Mouse (Mus musculus): ENCODE results near the gene Kif27. TPM values are rescaled to one million over a fixed set of nuclear protein-coding genes. Genes with fewer than 3 reads are reported as not detected.

Gene Kif27
- total RNA-seq, 1 experiment, result 0.18 TPM

GRCm38 (mm10) chr13:58309499-58309898 lies 49.4 kb downstream of the Kif27 start:
- TF ChIP-seq HCFC1 (IDR thresholded peaks at IDR 0.05; ENCODE audit: borderline replicate concordance, insufficient read depth, low read length) (no peak), CHD2 (IDR thresholded peaks at IDR 0.05; ENCODE audit: low read depth, low read length) (no peak), ZC3H11A (IDR thresholded peaks at IDR 0.05; ENCODE audit: borderline replicate concordance, low read depth, low read length) (no peak), ZNF384 (IDR thresholded peaks at IDR 0.05; ENCODE audit: low read depth, low read length) (no peak), MAFK (IDR thresholded peaks at IDR 0.05; ENCODE audit: insufficient read depth, low read depth, low read length) (no peak)
- no peak for DNase-seq (ENCODE audit: low read depth, low spot score)
- H3K27ac ChIP-seq (ENCODE audit: insufficient read depth, low read depth, low read length, poor library complexity, severe bottlenecking), result no peak overlapping the region
- H3K4me1 ChIP-seq (ENCODE audit: control insufficient read depth in 2 of 2, insufficient read depth in 2 of 2, low read length in 2 of 2, poor library complexity in 1 of 2), result peaks cover 3 to 5% of the 10 kb centered on the region in 2 experiments; a peak in 3 of 4 replicates
- H3K9me3 ChIP-seq (ENCODE audit: control insufficient read depth, insufficient read depth, low read depth, low read length), result no peaks in the 10 kb centered on the region
- no peaks in the 10 kb centered on the region for H3K36me3 ChIP-seq (ENCODE audit: control insufficient read depth, insufficient read depth, low read length, poor library complexity, severe bottlenecking)
- H3K4me3 ChIP-seq (ENCODE audit: insufficient read depth in 1 of 2, low read depth in 1 of 2, low read length in 2 of 2, poor library complexity in 1 of 2, severe bottlenecking in 1 of 2), result no peak overlapping the region
- H3K9ac ChIP-seq (ENCODE audit: insufficient read depth, low read depth, low read length, poor library complexity, severe bottlenecking), result no peak overlapping the region
- in situ Hi-C loops (cut with MboI; ENCODE audit: low sequenced_read_pairs in 2 of 2, unreplicated experiment in 2 of 2), result no loop called here

GRCm38 (mm10) chr13:58307453-58307852 lies 51.5 kb downstream of the Kif27 start:
- Histone ChIP-seq H3K4me3 (ENCODE audit: insufficient read depth in 1 of 2, low read depth in 1 of 2, low read length in 2 of 2, poor library complexity in 1 of 2, severe bottlenecking in 1 of 2) (no peak overlapping the region), H3K27ac (ENCODE audit: insufficient read depth, low read depth, low read length, poor library complexity, severe bottlenecking) (no peak overlapping the region), H3K36me3 (ENCODE audit: control insufficient read depth, insufficient read depth, low read length, poor library complexity, severe bottlenecking) (no peaks in the 10 kb centered on the region), H3K9me3 (ENCODE audit: control insufficient read depth, insufficient read depth, low read depth, low read length) (no peaks in the 10 kb centered on the region), H3K4me1 (ENCODE audit: control insufficient read depth in 2 of 2, insufficient read depth in 2 of 2, low read length in 2 of 2, poor library complexity in 1 of 2) (peaks cover 0 to 3% of the 10 kb centered on the region in 2 experiments; a peak in 1 of 4 replicates), H3K9ac (ENCODE audit: insufficient read depth, low read depth, low read length, poor library complexity, severe bottlenecking) (no peak overlapping the region)
- DNase-seq (ENCODE audit: low read depth, low spot score), result no peak
- TF ChIP-seq CHD2 (IDR thresholded peaks at IDR 0.05; ENCODE audit: low read depth, low read length) (no peak), MAFK (IDR thresholded peaks at IDR 0.05; ENCODE audit: insufficient read depth, low read depth, low read length) (peak; percentile 94)
- in situ Hi-C loops (cut with MboI; ENCODE audit: low sequenced_read_pairs in 2 of 2, unreplicated experiment in 2 of 2), result no loop called here

GRCm38 (mm10) chr13:58305230-58305629 lies 53.7 kb downstream of the Kif27 start:
- peaks cover 0 to 3% of the 10 kb centered on the region in 2 experiments; a peak in 1 of 4 replicates for H3K4me1 ChIP-seq (ENCODE audit: control insufficient read depth in 2 of 2, insufficient read depth in 2 of 2, low read length in 2 of 2, poor library complexity in 1 of 2)
- no peak overlapping the region for H3K4me3 ChIP-seq (ENCODE audit: insufficient read depth in 1 of 2, low read depth in 1 of 2, low read length in 2 of 2, poor library complexity in 1 of 2, severe bottlenecking in 1 of 2)
- no peak for DNase-seq (ENCODE audit: low read depth, low spot score)
- no peaks in the 10 kb centered on the region for H3K36me3 ChIP-seq (ENCODE audit: control insufficient read depth, insufficient read depth, low read length, poor library complexity, severe bottlenecking)
- in situ Hi-C loops (cut with MboI; ENCODE audit: low sequenced_read_pairs in 2 of 2, unreplicated experiment in 2 of 2), result no loop called here
- no peak overlapping the region for H3K27ac ChIP-seq (ENCODE audit: insufficient read depth, low read depth, low read length, poor library complexity, severe bottlenecking)
- H3K9ac ChIP-seq (ENCODE audit: insufficient read depth, low read depth, low read length, poor library complexity, severe bottlenecking), result no peak overlapping the region
- TF ChIP-seq CHD2 (IDR thresholded peaks at IDR 0.05; ENCODE audit: low read depth, low read length), result no peak
- TF ChIP-seq ZC3H11A (IDR thresholded peaks at IDR 0.05; ENCODE audit: borderline replicate concordance, low read depth, low read length), result no peak
- no peak for TF ChIP-seq ZNF384 (IDR thresholded peaks at IDR 0.05; ENCODE audit: low read depth, low read length)
- TF ChIP-seq MAFK (IDR thresholded peaks at IDR 0.05; ENCODE audit: insufficient read depth, low read depth, low read length), result no peak
- TF ChIP-seq HCFC1 (IDR thresholded peaks at IDR 0.05; ENCODE audit: borderline replicate concordance, insufficient read depth, low read length), result no peak
- no peaks in the 10 kb centered on the region for H3K9me3 ChIP-seq (ENCODE audit: control insufficient read depth, insufficient read depth, low read depth, low read length)

DNA sequence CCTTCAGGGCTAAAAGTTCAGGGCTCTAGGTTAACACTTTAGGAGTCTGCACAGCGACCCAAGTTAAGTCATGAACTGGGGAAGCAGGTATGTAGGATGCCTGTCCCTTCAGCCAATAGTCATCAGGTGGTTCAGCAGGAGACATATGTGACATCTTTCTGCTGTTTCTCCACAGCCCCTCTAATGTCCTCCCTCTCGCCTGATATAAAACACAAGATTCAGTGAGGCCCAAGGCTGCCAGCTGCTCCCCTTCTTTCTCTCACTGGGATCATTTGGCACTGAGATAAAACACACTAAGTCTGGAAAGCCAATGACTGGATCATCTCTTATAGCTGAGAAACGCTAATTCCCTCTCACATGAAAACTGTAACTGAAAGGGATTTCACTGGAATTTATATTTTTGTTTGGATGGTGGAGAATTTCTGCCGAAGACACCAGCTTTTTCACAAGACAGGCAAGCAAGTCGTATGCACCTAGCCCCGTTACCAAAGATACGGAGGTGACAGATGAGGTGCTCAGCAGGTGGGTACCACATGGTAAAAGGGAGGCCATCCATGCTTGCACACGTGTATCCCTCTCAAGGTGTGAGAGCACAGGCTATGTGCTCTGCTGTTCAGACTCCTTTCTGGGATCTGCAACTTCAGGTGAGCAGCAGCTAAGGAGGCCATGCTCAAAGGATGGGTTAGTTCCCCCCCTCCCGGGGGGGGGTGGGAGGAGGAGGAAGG lies 56.3 kb downstream of the Kif27 start:
- in situ Hi-C loops (cut with MboI; ENCODE audit: low sequenced_read_pairs in 2 of 2, unreplicated experiment in 2 of 2), result no loop called here
- DNase-seq (ENCODE audit: low read depth, low spot score), result no peak

More for the DNA sequence above, 56.3 kb downstream of the Kif27 start:
- H3K4me1 ChIP-seq (ENCODE audit: control insufficient read depth in 2 of 2, insufficient read depth in 2 of 2, low read length in 2 of 2, poor library complexity in 1 of 2), result peaks cover 0 to 13% of the 10 kb centered on the region in 2 experiments; a peak in 3 of 4 replicates
- no peaks in the 10 kb centered on the region for H3K36me3 ChIP-seq (ENCODE audit: control insufficient read depth, insufficient read depth, low read length, poor library complexity, severe bottlenecking)
- TF ChIP-seq CHD2 (IDR thresholded peaks at IDR 0.05; ENCODE audit: low read depth, low read length), result no peak
- TF ChIP-seq MAFK (IDR thresholded peaks at IDR 0.05; ENCODE audit: insufficient read depth, low read depth, low read length), result no peak
- no peak for TF ChIP-seq HCFC1 (IDR thresholded peaks at IDR 0.05; ENCODE audit: borderline replicate concordance, insufficient read depth, low read length)
- TF ChIP-seq ZNF384 (IDR thresholded peaks at IDR 0.05; ENCODE audit: low read depth, low read length), result no peak
- TF ChIP-seq ZC3H11A (IDR thresholded peaks at IDR 0.05; ENCODE audit: borderline replicate concordance, low read depth, low read length), result no peak
- H3K9ac ChIP-seq (ENCODE audit: insufficient read depth, low read depth, low read length, poor library complexity, severe bottlenecking), result no peak overlapping the region
- H3K9me3 ChIP-seq (ENCODE audit: control insufficient read depth, insufficient read depth, low read depth, low read length), result no peaks in the 10 kb centered on the region
- no peak overlapping the region for H3K4me3 ChIP-seq (ENCODE audit: insufficient read depth in 1 of 2, low read depth in 1 of 2, low read length in 2 of 2, poor library complexity in 1 of 2, severe bottlenecking in 1 of 2)
- no peak overlapping the region for H3K27ac ChIP-seq (ENCODE audit: insufficient read depth, low read depth, low read length, poor library complexity, severe bottlenecking)
